Mouse (Mus musculus) CD4-positive helper T cell, adult 2 months (primary cell): ENCODE results near the gene Notch2.

Experiments used
- DNase-seq: peaks from one replicate; pipeline ENCODE4 v3.0.0-alpha.2; 2012; ENCODE audit warnings: low read depth, missing footprints, low spot score

The Notch2 gene

GRCm38 (mm10) chr3:98151016-98151415, 137.7 kb downstream of the Notch2 start:
- no peak for DNase-seq

GRCm38 (mm10) chr3:98153460-98153859, 140.1 kb downstream of the Notch2 start:
- no peak for DNase-seq

DNA sequence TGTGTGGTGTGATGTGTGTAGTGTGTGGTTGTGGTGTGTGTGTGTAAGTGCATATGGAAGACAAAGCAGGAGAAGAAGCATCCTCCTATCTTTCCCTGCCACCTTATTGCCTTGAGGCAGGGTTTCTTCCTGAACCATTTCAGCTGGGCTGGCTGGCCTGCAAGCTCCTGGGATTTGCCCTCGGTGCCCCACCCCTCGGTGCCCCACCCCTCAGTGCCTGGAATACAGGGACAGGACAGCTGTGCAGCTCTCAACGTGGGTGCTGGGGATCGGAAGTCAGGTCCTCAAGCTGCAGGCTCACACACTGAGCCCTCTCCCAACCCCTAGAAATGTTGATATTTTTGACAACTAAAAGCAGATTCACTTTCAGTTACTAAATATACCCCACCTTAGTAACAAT, 142.8 kb downstream of the Notch2 start:
- no peak for DNase-seq

DNA sequence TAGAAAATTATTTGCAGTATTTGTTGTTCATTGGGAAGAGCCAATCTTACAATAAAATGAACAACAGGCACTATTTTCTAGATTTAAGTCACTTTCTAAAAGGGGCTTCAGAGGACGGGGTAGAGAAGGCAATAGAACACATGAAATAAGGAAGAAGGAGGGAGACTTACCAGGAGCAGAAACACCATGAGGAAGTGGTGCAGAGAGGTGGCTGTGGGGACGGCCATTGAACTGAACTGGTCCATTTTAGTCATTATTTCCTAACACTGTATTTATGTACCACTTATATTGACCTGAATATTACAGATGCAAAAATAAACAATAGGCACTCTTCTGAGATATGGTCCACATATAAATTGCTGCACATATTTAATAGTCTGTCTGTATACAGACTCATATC, 143.7 kb downstream of the Notch2 start:
- DNase-seq, result no peak

DNA sequence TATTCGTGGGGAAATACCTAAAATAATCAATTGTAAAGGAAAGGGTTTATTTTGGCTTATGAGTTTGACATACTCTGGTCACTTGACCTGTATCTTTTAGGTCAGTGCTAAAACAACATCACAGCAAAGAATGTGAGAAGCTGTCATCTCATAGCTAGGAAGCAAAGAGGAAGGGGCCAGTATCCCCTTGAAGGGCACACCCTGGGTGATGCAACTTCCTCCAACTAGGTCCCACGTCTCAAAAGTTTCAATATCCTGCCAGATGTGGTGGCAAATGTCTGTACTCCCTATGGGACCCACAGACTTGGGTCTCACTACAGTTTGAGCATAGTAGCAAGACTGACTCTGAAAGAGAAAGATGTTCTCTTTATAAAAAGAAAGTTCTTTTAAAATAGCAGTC, 144.3 kb downstream of the Notch2 start:
- DNase-seq, result no peak

DNA sequence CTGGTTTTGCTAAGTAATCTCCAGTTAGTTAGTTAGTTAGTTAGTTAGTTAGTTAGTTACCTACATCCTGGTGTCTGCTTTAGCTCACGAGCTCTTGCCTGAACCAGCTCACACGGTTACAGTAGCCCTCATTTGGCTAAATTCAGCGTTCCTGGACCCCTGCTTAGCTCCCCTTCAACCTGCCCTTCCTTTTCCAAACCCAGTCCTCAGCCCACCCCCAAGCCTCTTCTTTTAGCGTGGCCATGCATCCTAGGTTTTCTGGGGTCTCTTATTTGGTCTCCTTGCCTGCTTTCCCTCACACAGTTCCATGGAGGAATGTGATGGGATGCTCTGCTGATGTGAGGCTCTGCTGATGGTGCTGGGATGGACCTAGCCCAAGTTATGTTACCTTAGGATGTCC, 145.3 kb downstream of the Notch2 start:
- DNase-seq, result no peak

DNA sequence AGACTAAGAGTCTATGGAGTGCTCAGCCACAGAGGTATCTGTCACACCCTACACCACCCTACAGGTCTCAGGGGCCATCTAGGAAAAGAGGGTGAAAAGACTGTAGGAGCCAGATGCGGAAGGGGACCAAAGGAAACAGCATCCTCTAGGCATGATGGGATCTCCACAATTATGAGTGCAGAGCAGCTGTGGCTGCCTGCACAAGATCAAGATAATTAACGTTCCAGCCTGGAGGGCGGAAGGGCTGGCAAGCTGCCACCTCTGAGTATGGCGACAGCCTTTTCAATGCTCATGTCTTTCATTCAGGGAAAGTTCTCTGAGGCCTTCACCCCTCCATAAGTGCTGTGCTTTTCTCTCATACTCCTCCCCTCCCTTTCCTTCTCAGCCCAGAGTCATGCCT, 146.0 kb downstream of the Notch2 start:
- DNase-seq, result no peak

- DNase-seq, result no peak
Measured at GRCm38 (mm10) chr3:98160330-98160729, 147.0 kb downstream of the Notch2 start, which contains the start of gene Adam30. Gene Adam30, plus strand, starts transcription at chr3:98160630.

DNA sequence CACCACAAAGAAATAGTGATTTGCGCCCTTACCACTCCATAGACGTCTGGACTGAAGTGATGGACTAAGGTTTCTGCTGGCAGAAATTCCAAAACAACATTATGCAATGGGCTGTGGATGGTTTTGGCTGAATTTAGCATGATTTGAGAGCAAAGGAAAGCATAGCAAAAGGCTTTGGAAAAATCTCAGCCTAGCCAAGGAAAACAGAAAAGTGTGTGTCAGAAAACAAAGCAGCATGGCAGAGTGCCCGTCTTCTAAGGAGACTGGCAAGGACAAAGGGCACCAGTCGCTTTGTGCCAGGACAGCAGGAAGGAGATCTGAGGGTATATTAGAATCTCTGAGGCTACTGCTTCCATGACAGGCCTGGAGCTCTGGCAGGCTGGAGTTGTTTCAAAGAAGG, 165.0 kb downstream of the Notch2 start:
- no peak for DNase-seq

GRCm38 (mm10) chr3:98180805-98181204, 167.5 kb downstream of the Notch2 start:
- peak; percentile 10 for DNase-seq

- no peak for DNase-seq
Measured at GRCm38 (mm10) chr3:98185163-98185714, 171.9 kb downstream of the Notch2 start.

GRCm38 (mm10) chr3:98187777-98188176, 174.4 kb downstream of the Notch2 start:
- DNase-seq, result no peak

- no peak for DNase-seq
Measured at GRCm38 (mm10) chr3:98197711-98198532, 184.6 kb downstream of the Notch2 start.

- DNase-seq, result no peak
Measured at GRCm38 (mm10) chr3:98199747-98200146, 186.4 kb downstream of the Notch2 start.
